In genomic region chr6:117772396-117772795, GRCm38 (mm10) we compare ENCODE assay signal across 23 mouse cellular contexts.
DNase-seq lines count a peak whose midpoint lies in the region; ATAC-seq and TF ChIP-seq lines count a peak whose summit lies in the region.
"Had no signal": no experiment of that assay in that cellular context is flagged by ENCODE, and none has a peak within 500 bp of the region (broad histone marks: within the 10 kb centered on the region; RNA-seq: fewer than 3 reads in every experiment).

No protein-coding gene starts in this region.

- H3K4me1 ChIP-seq in embryonic facial prominence, embryonic 14.5 days (ENCODE audit: control insufficient read depth, insufficient read depth, low read length), result no peaks in the 10 kb centered on the region
- peaks cover 4% of the 10 kb centered on the region for H3K4me1 ChIP-seq in embryonic facial prominence, embryonic 10.5 days
- no peaks in the 10 kb centered on the region for H3K4me1 ChIP-seq in hindbrain, postnatal 0 days (ENCODE audit: insufficient read depth, low read length)
- H3K4me1 ChIP-seq in hindbrain, embryonic 14.5 days (replicated peaks; ENCODE audit: control insufficient read depth, insufficient read depth, low read length), result no peaks in the 10 kb centered on the region
- H3K4me1 ChIP-seq: embryonic facial prominence, embryonic 13.5 days; limb, embryonic 12.5 days; liver, embryonic 13.5 days had no signal

- H3K9me3 ChIP-seq in embryonic facial prominence, embryonic 14.5 days (ENCODE audit: control insufficient read depth, low read length), result no peaks in the 10 kb centered on the region
- no peaks in the 10 kb centered on the region for H3K9me3 ChIP-seq in embryonic facial prominence, embryonic 10.5 days
- H3K9me3 ChIP-seq in hindbrain, postnatal 0 days (ENCODE audit: low read length), result no peaks in the 10 kb centered on the region
- H3K9me3 ChIP-seq in hindbrain, embryonic 14.5 days (ENCODE audit: control insufficient read depth, low read length), result no peaks in the 10 kb centered on the region
- H3K9me3 ChIP-seq: embryonic facial prominence, embryonic 13.5 days; heart, embryonic 10.5 days; hindbrain, embryonic 10.5 days; limb, embryonic 12.5 days; liver, embryonic 13.5 days had no signal

- DNase-seq in embryonic facial prominence, embryonic 14.5 days (ENCODE audit: low spot score), result peak; percentile 59
- no peak for DNase-seq in embryonic facial prominence, embryonic 10.5 days (ENCODE audit: low spot score)
- peak; percentile 52 for DNase-seq in hindbrain, postnatal 0 days (ENCODE audit: low spot score)
- no peak for DNase-seq in hindbrain, embryonic 14.5 days (ENCODE audit: low spot score)
- DNase-seq in 3T3-L1 (ENCODE audit: low read depth, low spot score), result peak; percentile 43
- peak; percentile 45 for DNase-seq in brain, embryonic 14.5 days (ENCODE audit: low read depth)
- no peak for DNase-seq in c-Kit-positive CD71-positive TER-119-positive erythroid progenitor cells, embryonic 14.5 days (ENCODE audit: low spot score)
- DNase-seq: adrenal gland, adult 8-10 months; cerebellum, adult 2 months; cerebellum, postnatal 25 days; kidney, adult 2 months; layer of hippocampus, adult 9-11 months; liver, embryonic 13.5 days; lung, adult 2 months; thymus, adult 18-20 months; thymus, postnatal 36 days had no signal

- TF ChIP-seq CTCF in hindbrain, postnatal 0 days (IDR thresholded peaks at IDR 0.05; ENCODE audit: low read depth), result no peak
- no peak for TF ChIP-seq CTCF in brain, embryonic 14.5 days (IDR thresholded peaks at IDR 0.05; ENCODE audit: borderline replicate concordance, extremely low read depth, insufficient read depth, insufficient read length)

- H3K4me3 ChIP-seq in embryonic facial prominence, embryonic 14.5 days (ENCODE audit: low read depth, low read length), result no peak overlapping the region
- H3K4me3 ChIP-seq in embryonic facial prominence, embryonic 10.5 days, result no peak overlapping the region
- H3K4me3 ChIP-seq in hindbrain, postnatal 0 days (ENCODE audit: low read length), result no peak overlapping the region
- H3K4me3 ChIP-seq in hindbrain, embryonic 14.5 days (replicated peaks; ENCODE audit: low read length), result no peak overlapping the region
- H3K4me3 ChIP-seq: embryonic facial prominence, embryonic 13.5 days; heart, embryonic 10.5 days; hindbrain, embryonic 10.5 days; limb, embryonic 12.5 days; liver, embryonic 13.5 days had no signal

- no peak overlapping the region for H3K27ac ChIP-seq in embryonic facial prominence, embryonic 14.5 days (replicated peaks; ENCODE audit: low read depth, low read length)
- no peak overlapping the region for H3K27ac ChIP-seq in embryonic facial prominence, embryonic 10.5 days (replicated peaks)
- H3K27ac ChIP-seq in hindbrain, postnatal 0 days, result no peak overlapping the region
- no peak overlapping the region for H3K27ac ChIP-seq in hindbrain, embryonic 14.5 days
- H3K27ac ChIP-seq: embryonic facial prominence, embryonic 13.5 days; heart, embryonic 10.5 days; hindbrain, embryonic 10.5 days; kidney, postnatal 0 days; limb, embryonic 12.5 days; liver, embryonic 13.5 days had no signal

- no peaks in the 10 kb centered on the region for H3K36me3 ChIP-seq in embryonic facial prominence, embryonic 14.5 days (ENCODE audit: control insufficient read depth, insufficient read depth, low read length)
- H3K36me3 ChIP-seq in embryonic facial prominence, embryonic 10.5 days (replicated peaks), result no peaks in the 10 kb centered on the region
- H3K36me3 ChIP-seq in hindbrain, postnatal 0 days (ENCODE audit: insufficient read depth, low read length), result no peaks in the 10 kb centered on the region
- no peaks in the 10 kb centered on the region for H3K36me3 ChIP-seq in hindbrain, embryonic 14.5 days (replicated peaks; ENCODE audit: control insufficient read depth, insufficient read depth)
- H3K36me3 ChIP-seq: embryonic facial prominence, embryonic 13.5 days; heart, embryonic 10.5 days; hindbrain, embryonic 10.5 days; limb, embryonic 12.5 days; liver, embryonic 13.5 days had no signal

- no peak for TF ChIP-seq POLR2A in brain, embryonic 14.5 days (IDR thresholded peaks at IDR 0.05; ENCODE audit: borderline replicate concordance, extremely low read depth, insufficient read depth, insufficient read length, poor library complexity, severe bottlenecking)

- no peak overlapping the region for H3K4me2 ChIP-seq in embryonic facial prominence, embryonic 14.5 days (ENCODE audit: low read depth, low read length)
- no peak overlapping the region for H3K4me2 ChIP-seq in hindbrain, postnatal 0 days (ENCODE audit: low read depth, low read length)
- no peak overlapping the region for H3K4me2 ChIP-seq in hindbrain, embryonic 14.5 days (replicated peaks)
- H3K4me2 ChIP-seq: embryonic facial prominence, embryonic 13.5 days; limb, embryonic 12.5 days; liver, embryonic 13.5 days had no signal

- H3K9ac ChIP-seq in embryonic facial prominence, embryonic 14.5 days (ENCODE audit: low read depth, low read length), result no peak overlapping the region
- no peak overlapping the region for H3K9ac ChIP-seq in hindbrain, postnatal 0 days (replicated peaks; ENCODE audit: low read length)
- H3K9ac ChIP-seq in hindbrain, embryonic 14.5 days, result no peak overlapping the region
- H3K9ac ChIP-seq: embryonic facial prominence, embryonic 13.5 days; limb, embryonic 12.5 days; liver, embryonic 13.5 days had no signal

- no peaks in the 10 kb centered on the region for H3K27me3 ChIP-seq in embryonic facial prominence, embryonic 14.5 days (replicated peaks; ENCODE audit: control insufficient read depth, insufficient read depth, low read length)
- no peaks in the 10 kb centered on the region for H3K27me3 ChIP-seq in embryonic facial prominence, embryonic 10.5 days (replicated peaks; ENCODE audit: low read depth, poor library complexity, severe bottlenecking)
- H3K27me3 ChIP-seq in hindbrain, postnatal 0 days (ENCODE audit: insufficient read depth, low read length), result no peaks in the 10 kb centered on the region
- no peaks in the 10 kb centered on the region for H3K27me3 ChIP-seq in hindbrain, embryonic 14.5 days (ENCODE audit: control insufficient read depth, insufficient read depth, low read length)
- H3K27me3 ChIP-seq: embryonic facial prominence, embryonic 13.5 days; limb, embryonic 12.5 days; liver, embryonic 13.5 days had no signal

- no peak for ATAC-seq in embryonic facial prominence, embryonic 14.5 days (ENCODE audit: low read depth)
- no peak for ATAC-seq in hindbrain, postnatal 0 days
- no peak for ATAC-seq in hindbrain, embryonic 14.5 days (ENCODE audit: low FRiP score)
- ATAC-seq: CD4-positive, CD25-positive, alpha-beta regulatory T cell, adult 4 months; inflammation-experienced regulatory T-cells, adult 6 months had no signal

Comparison
In these comparisons a context has a peak if more than half of its experiments do, and no peak if none do; other contexts are left out.
1. DNase-seq: peak in embryonic facial prominence, embryonic 14.5 days (single experiment), hindbrain, postnatal 0 days (single experiment), 3T3-L1 (single experiment) and brain, embryonic 14.5 days (single experiment); none in embryonic facial prominence, embryonic 10.5 days (single experiment), hindbrain, embryonic 14.5 days (single experiment) and c-Kit-positive CD71-positive TER-119-positive erythroid progenitor cells, embryonic 14.5 days (single experiment).